Mouse (Mus musculus): Measurements from ENCODE around the gene Pnmal1.

GRCm38 (mm10) chr7:16922360-16922973, 37.0 kb upstream of the Pnmal1 start:
- TF ChIP-seq MAX (IDR thresholded peaks at IDR 0.05) (no peak), FOSL1 (IDR thresholded peaks at IDR 0.05; ENCODE audit: insufficient read depth, low read length, poor library complexity, severe bottlenecking) (no peak), CTCF (IDR thresholded peaks at IDR 0.05; ENCODE audit: control insufficient read depth, insufficient read depth, insufficient read length) (no peak), MYOD1 (IDR thresholded peaks at IDR 0.05; ENCODE audit: control insufficient read depth, insufficient read length, low read depth) (no peak), CEBPB (IDR thresholded peaks at IDR 0.05; ENCODE audit: low read depth) (no peak)

Data from C2C12 (cell line).